Mouse (Mus musculus) bone marrow macrophage, adult 2 months (primary cell): Measurements from ENCODE around the gene Ern1. TPM values are rescaled to one million over a fixed set of nuclear protein-coding genes. Genes with fewer than 3 reads are reported as not detected.
"Not testable (repeated sequence)": the region's sequence is repeated elsewhere in the genome, so short reads cannot be mapped to it uniquely, and the experiment has no call there.

Source experiments
- H3K27ac ChIP-seq: 2 replicates; pipeline ENCODE4 v1.5.1; 2012; ENCODE audit warnings: low read depth, low read length; ENCODE audit not compliant: insufficient read depth
- H3K4me1 ChIP-seq: 2 replicates; pipeline ENCODE4 v1.6.1; 2012; ENCODE audit warnings: low read length; ENCODE audit not compliant: control insufficient read depth, insufficient read depth
- H3K4me3 ChIP-seq: 2 replicates; pipeline ENCODE4 v1.5.1; 2012; ENCODE audit warnings: mild to moderate bottlenecking, low read length, moderate library complexity; ENCODE audit not compliant: insufficient read depth
- CTCF ChIP-seq: IDR thresholded peaks from 2 replicates; pipeline ENCODE4 v1.5.1; 2012; ENCODE audit warnings: low read depth, mild to moderate bottlenecking, low read length, moderate library complexity
- POLR2A ChIP-seq: IDR thresholded peaks from 2 replicates; pipeline ENCODE4 v1.6.1; 2012; ENCODE audit warnings: mild to moderate bottlenecking, low read depth, low read length, borderline replicate concordance
- polyA plus RNA-seq: library from polyadenylated mRNA; stranded (reverse); fragments of >200 nt; gene quantifications from 2 replicates; pipeline ENCODE4 v1.2.4, GENCODE M21; 2012; ENCODE audit not compliant: missing spikeins, insufficient read depth, insufficient read length

Gene Ern1
- polyA plus RNA-seq, 1 experiment: 27.8 TPM

DNA sequence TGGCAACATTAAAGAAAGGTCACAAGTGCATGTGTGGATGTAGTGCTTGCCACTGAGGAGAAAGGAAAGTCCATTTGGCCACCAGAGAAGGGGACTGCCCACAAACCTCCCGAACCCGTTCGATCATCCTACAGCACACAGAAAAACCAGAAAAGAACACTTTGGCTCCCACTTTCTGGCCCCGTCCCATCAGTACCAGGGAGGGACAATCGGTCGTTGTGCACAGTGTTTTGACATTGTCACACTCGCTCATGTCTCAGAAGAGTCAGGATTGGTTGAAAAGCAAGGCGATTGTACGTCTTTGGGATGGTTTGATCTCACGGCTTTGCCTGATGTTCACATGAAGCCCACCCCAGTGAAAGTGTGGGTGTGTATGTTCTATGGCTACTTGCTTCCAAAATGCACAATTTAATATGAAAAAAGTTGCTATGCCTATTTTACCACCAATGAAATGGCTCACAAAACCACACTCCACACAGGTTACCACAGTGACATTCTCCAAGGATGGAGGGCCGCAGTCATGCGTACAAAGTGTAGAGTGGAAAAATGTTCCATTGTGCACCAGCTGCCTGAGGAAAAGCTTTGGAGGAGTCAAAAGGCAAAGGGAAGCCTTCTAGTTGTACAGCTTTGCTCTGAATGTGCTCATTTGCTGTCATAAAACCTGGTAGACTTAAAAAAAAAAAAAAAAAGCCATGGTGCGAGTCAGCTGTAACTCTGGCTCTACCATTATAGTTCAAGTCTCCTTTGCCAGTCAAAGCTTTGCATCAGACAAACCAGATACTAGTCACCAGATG lies 15.2 kb upstream of the Ern1 start:
- 0 out of 2 replicates have a peak overlapping the region, but pooled peaks have one; percentile 15 for H3K27ac ChIP-seq
- TF ChIP-seq CTCF (no peak), POLR2A (no peak)

DNA sequence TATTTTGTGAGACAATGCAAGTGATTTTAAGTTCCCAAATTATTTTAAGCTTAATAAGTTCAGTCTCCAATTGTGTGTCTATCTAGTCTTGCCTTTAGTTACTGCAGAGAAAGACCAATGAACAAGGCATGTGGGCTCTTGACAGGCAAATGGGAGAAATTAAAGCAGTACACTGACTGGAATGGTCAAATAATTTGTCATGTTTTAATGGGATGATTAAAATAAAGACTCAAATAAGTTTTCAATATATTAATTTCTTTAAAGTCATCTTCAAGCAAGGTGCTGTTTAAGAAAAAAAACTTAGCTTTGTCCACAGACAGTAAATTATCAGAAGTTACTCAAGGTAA lies 14.5 kb upstream of the Ern1 start:
- H3K4me3 ChIP-seq: no peak overlapping the region
- peaks cover 13% of the 10 kb centered on the region for H3K4me1 ChIP-seq
- no peak for TF ChIP-seq CTCF
- no peak for TF ChIP-seq POLR2A
- H3K27ac ChIP-seq: peak overlapping the region; percentile 96; the same call in 1 of the 2 replicates

More for the DNA sequence above, 15.2 kb upstream of the Ern1 start:
- no peak overlapping the region for H3K4me3 ChIP-seq
- H3K4me1 ChIP-seq: peaks cover 13% of the 10 kb centered on the region

GRCm38 (mm10) chr11:106501308-106502158 lies 13.9 kb upstream of the Ern1 start:
- Histone ChIP-seq H3K4me3 (peak overlapping the region; percentile 100), H3K4me1 (peaks cover 13% of the 10 kb centered on the region), H3K27ac (peak overlapping the region; percentile 96)
- TF ChIP-seq CTCF (no peak), POLR2A (0 out of 2 replicates have a peak, but pooled peaks have one; percentile 13)

GRCm38 (mm10) chr11:106500393-106501307 lies 13.0 kb upstream of the Ern1 start:
- H3K4me1 ChIP-seq: peaks cover 13% of the 10 kb centered on the region
- peak overlapping the region; percentile 96 for H3K27ac ChIP-seq
- TF ChIP-seq POLR2A (peak; percentile 96), CTCF (no peak)
- H3K4me3 ChIP-seq: peak overlapping the region; percentile 100

GRCm38 (mm10) chr11:106498739-106499379 lies 11.2 kb upstream of the Ern1 start:
- no peak for TF ChIP-seq CTCF
- TF ChIP-seq POLR2A: no peak
- Histone ChIP-seq H3K4me1 (peaks cover 13% of the 10 kb centered on the region), H3K27ac (peak overlapping the region; percentile 50), H3K4me3 (no peak overlapping the region)

- Histone ChIP-seq H3K4me1 (peaks cover 13% of the 10 kb centered on the region), H3K27ac (peak overlapping the region; percentile 50), H3K4me3 (no peak overlapping the region)
- TF ChIP-seq CTCF: no peak
- no peak for TF ChIP-seq POLR2A
Measured at GRCm38 (mm10) chr11:106497926-106498325, 10.3 kb upstream of the Ern1 start.

DNA sequence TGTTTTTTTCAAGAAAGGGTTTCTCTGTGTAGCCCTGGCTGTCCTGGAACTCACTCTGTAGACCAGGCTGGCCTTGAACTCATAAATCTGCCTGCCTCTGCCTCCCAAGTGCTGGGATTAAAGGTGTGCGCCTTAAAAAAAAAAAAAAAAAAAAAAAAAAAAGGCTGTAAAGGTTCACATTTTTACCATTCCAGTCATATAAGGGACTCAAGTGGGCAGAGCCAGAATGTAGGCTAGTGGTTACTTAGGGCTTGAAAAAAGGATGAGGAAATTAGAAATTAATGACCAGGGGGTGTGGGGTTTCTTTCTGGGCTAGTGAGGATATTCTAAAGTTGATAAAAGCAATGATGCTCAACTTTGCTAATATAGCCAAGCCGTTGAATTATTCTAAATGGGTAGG lies 9.4 kb upstream of the Ern1 start:
- H3K4me1 ChIP-seq: peaks cover 13% of the 10 kb centered on the region
- not testable (repeated sequence) for H3K4me3 ChIP-seq, H3K27ac ChIP-seq

DNA sequence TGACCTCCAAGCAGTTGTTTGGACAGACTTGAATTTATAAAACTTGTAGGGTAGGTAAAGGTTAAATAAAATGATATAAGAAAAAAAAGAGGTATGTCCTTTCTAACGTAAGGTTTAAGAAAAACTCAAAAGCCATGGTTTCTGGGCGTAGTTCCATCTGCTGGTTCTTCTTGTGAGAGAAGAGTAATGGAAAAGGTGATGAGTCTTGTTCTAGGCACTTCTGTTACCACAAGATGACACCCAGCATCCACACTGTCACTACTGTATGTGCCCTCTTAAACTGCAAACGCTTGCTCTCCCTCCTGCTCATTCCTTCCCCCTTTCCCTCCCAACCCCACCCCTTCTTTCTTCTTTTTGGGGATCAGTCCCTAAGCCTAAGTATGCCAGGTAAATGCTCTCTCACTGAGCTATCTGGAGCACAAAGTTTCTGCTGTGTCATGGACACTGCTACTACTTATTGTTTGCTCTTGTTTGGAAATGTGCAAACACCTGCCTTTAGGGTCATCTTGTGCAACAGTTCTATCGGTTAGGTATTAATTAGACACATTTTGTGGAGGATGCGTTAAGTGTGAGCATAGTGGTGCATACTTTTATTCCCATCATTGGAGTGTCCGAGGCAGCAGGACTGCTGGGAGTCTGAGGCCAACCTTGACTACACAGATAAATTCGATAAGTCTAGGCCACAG lies 5.5 kb upstream of the Ern1 start:
- Histone ChIP-seq H3K4me1 (peaks cover 6% of the 10 kb centered on the region), H3K4me3 (no peak overlapping the region), H3K27ac (no peak overlapping the region)
- TF ChIP-seq CTCF: no peak
- no peak for TF ChIP-seq POLR2A
